Mouse (Mus musculus) C2C12 (cell line): ENCODE data around the gene Gm12184. TPM values are rescaled to one million over a fixed set of nuclear protein-coding genes. Genes with fewer than 3 reads are reported as not detected.

Experiments
- H3K27me3 ChIP-seq: one replicate; pipeline ENCODE4 v1.6.1; 2011; ENCODE audit not compliant: control insufficient read depth, insufficient read depth, insufficient read length
- H3K36me3 ChIP-seq: one replicate; pipeline ENCODE4 v1.6.1; 2011; ENCODE audit not compliant: control insufficient read depth, insufficient read depth
- H3K4me3 ChIP-seq: one replicate; pipeline ENCODE4 v1.5.1; 2011; ENCODE audit warnings: mild to moderate bottlenecking, control low read depth; ENCODE audit not compliant: poor library complexity, insufficient read depth, severe bottlenecking
- H3K79me2 ChIP-seq: one replicate; pipeline ENCODE4 v1.6.1; 2011; ENCODE audit not compliant: control insufficient read depth, insufficient read depth
- H3K79me3 ChIP-seq: one replicate; pipeline ENCODE4 v1.6.1; 2011; ENCODE audit warnings: low read depth, control low read depth
- H3ac ChIP-seq: one replicate; pipeline ENCODE3; 2011; ENCODE audit warnings: low read depth; ENCODE audit not compliant: control insufficient read depth, insufficient read length
- CEBPB ChIP-seq: IDR thresholded peaks from one replicate; pipeline ENCODE4 v1.6.1; 2011; ENCODE audit warnings: low read depth, mild to moderate bottlenecking, control low read depth, moderate library complexity
- CTCF ChIP-seq: IDR thresholded peaks from one replicate; pipeline ENCODE4 v1.5.1; 2011; ENCODE audit not compliant: control insufficient read depth, insufficient read depth, insufficient read length
- FOSL1 ChIP-seq: IDR thresholded peaks from one replicate; pipeline ENCODE4 v1.8.0; 2011; ENCODE audit warnings: mild to moderate bottlenecking, low read length; ENCODE audit not compliant: poor library complexity, insufficient read depth, severe bottlenecking
- MAX ChIP-seq: IDR thresholded peaks from one replicate; pipeline ENCODE4 v1.6.1; 2011; ENCODE audit warnings: mild to moderate bottlenecking, control low read depth
- MYOD1 ChIP-seq: IDR thresholded peaks from one replicate; pipeline ENCODE4 v1.6.1; 2011; ENCODE audit warnings: low read depth; ENCODE audit not compliant: control insufficient read depth, insufficient read length
- MYOG ChIP-seq: IDR thresholded peaks from one replicate; pipeline ENCODE4 v1.6.1; 2011; ENCODE audit not compliant: control insufficient read depth, insufficient read length; ENCODE audit errors: extremely low read depth
- USF1 ChIP-seq: IDR thresholded peaks from one replicate; pipeline ENCODE4 v1.6.1; 2011; ENCODE audit warnings: low read depth, mild to moderate bottlenecking, control low read depth, moderate library complexity
- polyA plus RNA-seq: library from polyadenylated mRNA; unstranded; fragments of >200 nt; fragmentation: generic; extraction: Trizol; gene quantifications from one replicate; pipeline ENCODE4 v1.2.1, GENCODE M21; 2012; ENCODE audit warnings: missing spikeins

Gene Gm12184
- polyA plus RNA-seq, 1 experiment = 8.0 TPM

DNA sequence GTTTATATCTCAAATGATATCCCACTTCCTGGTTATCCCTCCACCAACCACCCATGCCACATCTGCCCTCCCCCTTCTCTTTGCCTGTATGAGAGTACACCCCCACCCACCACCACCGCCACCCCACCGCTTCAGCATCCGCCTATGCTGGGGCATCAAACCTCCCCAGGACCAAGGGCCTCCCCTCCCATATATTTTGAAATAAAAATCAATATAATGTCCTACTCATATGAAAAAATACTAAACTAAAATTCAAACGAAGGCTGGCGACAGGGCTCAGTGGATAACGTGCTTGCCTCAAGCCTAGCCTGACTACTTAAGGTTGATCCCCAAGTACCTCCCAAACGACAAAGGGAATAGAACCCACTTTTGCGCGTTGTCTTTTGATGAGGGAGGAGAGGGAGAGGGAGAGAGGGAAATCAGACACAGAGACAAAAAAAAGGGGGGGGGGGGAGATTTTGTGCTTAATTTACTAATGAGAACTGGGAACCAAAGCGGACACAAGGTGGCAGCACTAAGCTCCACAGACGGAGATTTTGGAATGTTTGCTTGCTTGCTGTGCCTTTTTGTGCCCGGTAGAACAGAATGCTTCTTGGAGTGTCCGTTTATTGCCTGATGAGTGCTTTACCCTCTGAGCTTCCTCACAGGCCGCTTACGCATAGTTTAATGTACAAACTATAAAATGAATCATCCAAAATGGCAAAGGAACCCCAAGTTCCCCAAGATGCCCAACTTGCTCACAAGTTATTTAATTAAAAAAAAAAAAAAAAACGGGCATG, 38.0 kb downstream of the Gm12184 start:
- Histone ChIP-seq H3K79me2 (no peaks in the 10 kb centered on the region), H3K4me3 (no peak overlapping the region), H3K79me3 (no peaks in the 10 kb centered on the region), H3K36me3 (no peaks in the 10 kb centered on the region), H3ac (no peak overlapping the region), H3K27me3 (no peaks in the 10 kb centered on the region)
- TF ChIP-seq CTCF (peak; percentile 51), MYOG (no peak)

DNA sequence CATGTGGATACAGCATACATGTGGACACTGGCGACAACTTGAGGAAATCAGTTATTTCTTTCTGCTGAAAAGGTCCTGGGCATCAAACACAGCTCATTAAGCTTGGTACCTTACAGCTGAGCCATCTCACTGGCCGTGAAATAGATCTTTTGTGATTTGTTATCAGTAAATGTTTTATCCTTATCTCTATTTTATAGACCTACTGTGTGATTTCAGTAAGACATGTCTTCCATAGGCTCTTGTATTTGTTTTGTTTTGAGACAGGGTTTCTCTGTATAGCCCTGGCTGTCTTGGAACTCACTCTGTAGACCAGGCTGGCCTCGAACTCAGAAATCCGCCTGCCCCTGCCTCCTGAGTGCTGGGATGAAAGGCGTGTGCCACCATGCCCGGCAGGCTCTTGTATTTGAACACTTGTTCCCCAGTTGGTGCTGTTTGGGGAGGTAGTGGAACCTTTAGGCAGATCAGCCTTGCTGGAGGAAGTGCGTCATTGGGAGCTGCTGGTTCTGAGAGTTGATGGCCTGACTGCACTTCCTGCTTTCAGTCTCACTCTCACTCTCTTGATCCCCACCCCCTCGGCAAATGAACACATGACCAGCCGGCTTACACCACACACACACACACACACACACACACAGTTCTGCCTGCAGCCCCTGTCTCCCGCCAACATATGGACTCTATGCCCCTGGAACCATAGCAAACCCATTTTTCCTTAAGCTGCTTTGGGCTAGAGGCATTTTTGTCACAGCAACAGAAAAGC, 38.8 kb downstream of the Gm12184 start:
- Histone ChIP-seq H3K79me3 (no peaks in the 10 kb centered on the region), H3ac (no peak overlapping the region), H3K36me3 (no peaks in the 10 kb centered on the region), H3K4me3 (no peak overlapping the region), H3K27me3 (no peaks in the 10 kb centered on the region), H3K79me2 (no peaks in the 10 kb centered on the region)
- no peak for TF ChIP-seq USF1

DNA sequence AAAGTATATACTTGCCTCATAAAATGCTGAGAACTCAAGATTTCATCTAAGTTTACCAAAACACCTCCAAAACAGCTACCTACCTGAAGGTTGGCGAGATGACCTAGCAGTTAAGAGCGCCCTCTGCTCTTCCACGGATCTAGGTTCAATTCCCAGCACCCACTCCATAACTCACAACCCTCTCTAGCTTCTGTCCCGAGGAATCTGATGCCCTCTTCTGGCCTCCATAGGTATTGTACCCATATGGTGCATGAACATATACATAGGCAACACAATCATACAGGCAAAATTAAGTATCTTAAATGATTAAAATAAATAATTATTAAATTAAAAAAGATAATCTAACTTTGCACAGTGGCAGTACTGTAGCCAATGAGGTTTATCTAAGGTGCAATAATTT, 44.2 kb downstream of the Gm12184 start:
- H3ac ChIP-seq = no peak overlapping the region
- H3K4me3 ChIP-seq = no peak overlapping the region
- no peaks in the 10 kb centered on the region for H3K79me3 ChIP-seq
- H3K79me2 ChIP-seq = no peaks in the 10 kb centered on the region
- TF ChIP-seq MYOG (no peak), MAX (no peak), FOSL1 (no peak), USF1 (no peak), CTCF (no peak), MYOD1 (no peak), CEBPB (no peak)
- H3K27me3 ChIP-seq = no peaks in the 10 kb centered on the region
- no peaks in the 10 kb centered on the region for H3K36me3 ChIP-seq

DNA sequence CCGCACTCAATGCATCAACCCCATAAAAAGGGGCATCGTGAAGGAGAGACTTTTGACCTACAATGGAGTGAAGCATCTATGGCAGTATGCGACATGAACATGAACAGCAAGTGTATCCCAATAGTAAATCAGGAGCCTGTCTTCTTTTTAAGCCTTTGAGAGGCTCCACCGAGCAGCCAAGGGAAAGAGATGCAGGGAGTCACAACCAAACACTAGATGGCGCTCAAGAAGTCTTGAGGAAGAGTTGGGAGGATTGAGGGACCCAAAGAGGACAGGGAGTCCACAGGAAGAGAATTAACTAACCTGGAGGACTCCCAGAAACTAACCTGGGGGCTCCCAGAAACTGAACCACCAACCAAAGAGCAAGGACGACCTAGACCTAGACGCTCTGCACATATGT, 47.0 kb downstream of the Gm12184 start:
- no peak overlapping the region for H3K4me3 ChIP-seq

DNA sequence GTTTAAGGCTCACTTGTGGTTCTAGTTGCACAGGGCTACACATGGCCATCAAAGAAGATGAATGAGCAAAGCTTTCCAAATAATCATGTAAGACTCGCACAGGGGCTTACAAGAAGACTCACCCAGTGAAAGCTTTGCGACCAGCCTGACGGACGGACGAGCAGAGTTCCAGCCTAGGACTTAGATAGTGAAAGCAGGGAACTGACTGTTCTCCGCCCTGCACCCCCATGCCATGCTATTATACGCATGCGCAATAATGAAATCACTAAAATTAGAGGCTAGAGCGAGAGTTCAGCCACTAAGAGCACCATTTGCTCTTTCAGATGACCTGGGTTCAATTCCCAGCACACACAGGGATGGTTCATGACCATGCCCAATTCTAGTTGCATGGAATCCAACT, 49.2 kb downstream of the Gm12184 start:
- no peak for TF ChIP-seq FOSL1
- no peak for TF ChIP-seq MYOG
- no peak for TF ChIP-seq USF1
- no peak for TF ChIP-seq CTCF
- no peak for TF ChIP-seq MYOD1
- TF ChIP-seq MAX = no peak
- no peak for TF ChIP-seq CEBPB
- Histone ChIP-seq H3ac (no peak overlapping the region), H3K4me3 (no peak overlapping the region), H3K79me3 (no peaks in the 10 kb centered on the region), H3K27me3 (no peaks in the 10 kb centered on the region), H3K79me2 (no peaks in the 10 kb centered on the region), H3K36me3 (no peaks in the 10 kb centered on the region)

More for the DNA sequence above, 47.0 kb downstream of the Gm12184 start:
- TF ChIP-seq FOSL1 = no peak
- TF ChIP-seq USF1 = no peak
- no peak for TF ChIP-seq CTCF
- TF ChIP-seq MYOG = no peak
- no peak for TF ChIP-seq CEBPB
- no peak for TF ChIP-seq MAX
- no peak for TF ChIP-seq MYOD1
- H3K79me2 ChIP-seq = no peaks in the 10 kb centered on the region
- no peak overlapping the region for H3ac ChIP-seq
- H3K27me3 ChIP-seq = no peaks in the 10 kb centered on the region
- no peaks in the 10 kb centered on the region for H3K36me3 ChIP-seq
- H3K79me3 ChIP-seq = no peaks in the 10 kb centered on the region

DNA sequence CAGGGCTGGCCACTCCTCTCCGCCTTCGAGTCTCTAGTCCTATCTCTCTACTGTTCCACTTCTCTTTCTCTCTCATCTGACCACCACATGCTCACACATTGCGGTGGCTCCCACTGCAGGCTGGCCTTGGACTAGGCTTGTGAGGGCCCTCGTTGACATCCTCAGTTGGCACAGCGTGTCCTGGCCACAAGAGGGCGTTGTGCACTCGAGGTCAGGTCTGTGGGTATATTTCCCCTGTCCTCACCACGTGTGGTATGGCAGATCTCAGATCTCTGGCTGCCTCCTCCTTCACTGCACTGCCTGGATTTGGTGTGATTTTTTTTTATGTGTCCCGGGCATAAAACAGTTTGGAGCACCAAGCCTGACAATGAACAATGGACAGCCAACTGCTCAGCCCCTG, 49.8 kb downstream of the Gm12184 start:
- no peaks in the 10 kb centered on the region for H3K36me3 ChIP-seq
- no peaks in the 10 kb centered on the region for H3K79me2 ChIP-seq
- no peak overlapping the region for H3ac ChIP-seq
- H3K4me3 ChIP-seq = no peak overlapping the region
- no peaks in the 10 kb centered on the region for H3K79me3 ChIP-seq
- TF ChIP-seq CTCF = peak; percentile 47
- TF ChIP-seq MAX = no peak
- H3K27me3 ChIP-seq = no peaks in the 10 kb centered on the region
